Mouse (Mus musculus): ENCODE data around the gene 2310022B05Rik. TPM values are rescaled to one million over a fixed set of nuclear protein-coding genes. Genes with fewer than 3 reads are reported as not detected.

Gene 2310022B05Rik
- polyA plus RNA-seq, 1 experiment = 102 TPM

DNA sequence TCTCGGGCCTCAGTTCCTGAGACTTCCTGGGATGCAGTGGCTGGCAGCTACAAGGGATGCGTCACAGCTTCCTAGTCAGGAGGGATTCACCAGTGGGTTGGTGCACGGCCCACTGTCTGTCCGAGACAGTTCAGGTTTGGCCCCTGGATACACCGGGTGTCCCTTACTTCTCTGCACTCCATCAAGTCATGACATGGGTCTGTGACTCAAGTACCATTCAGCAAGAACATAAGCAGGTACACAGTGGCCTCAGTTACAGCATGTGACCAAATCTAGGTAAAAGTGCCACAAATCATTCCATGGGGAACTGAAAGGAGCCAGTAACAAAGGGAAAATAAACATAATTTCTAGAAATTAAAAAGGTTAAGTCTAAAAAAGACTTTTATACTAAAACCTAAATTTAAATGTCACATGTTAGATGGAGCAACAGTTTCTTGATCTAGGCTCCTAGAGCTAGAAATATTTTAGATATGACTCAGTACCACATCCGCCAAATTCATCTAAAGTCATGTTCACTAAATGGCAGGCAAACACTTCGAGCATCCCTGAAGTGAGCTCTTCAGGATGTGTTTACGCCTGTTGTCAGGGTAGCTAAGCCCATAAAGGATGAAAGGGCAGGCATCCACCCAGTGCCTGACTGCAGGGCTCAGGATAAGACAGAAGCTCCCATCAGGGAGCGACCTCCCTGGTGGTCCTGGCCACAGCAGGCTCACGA is 18.1 kb upstream of the 2310022B05Rik start:
- H3K4me2 ChIP-seq (ENCODE audit: low read depth) = no peak overlapping the region
- no peaks in the 10 kb centered on the region for H3K27me3 ChIP-seq (ENCODE audit: control insufficient read depth, insufficient read depth, insufficient read length)
- H3K4me3 ChIP-seq = no peak overlapping the region
- no peak overlapping the region for H3ac ChIP-seq (ENCODE audit: control insufficient read depth, insufficient read length)
- H3K36me3 ChIP-seq (ENCODE audit: control insufficient read depth, insufficient read depth) = no peaks in the 10 kb centered on the region
- TF ChIP-seq SRF (IDR thresholded peaks at IDR 0.05; ENCODE audit: control insufficient read depth, insufficient read length, low read depth) = no peak
- TF ChIP-seq POLR2AphosphoS2 (IDR thresholded peaks at IDR 0.05; ENCODE audit: insufficient read length, low read depth) = no peak
- TF ChIP-seq POLR2A (IDR thresholded peaks at IDR 0.05; ENCODE audit: insufficient read length, low read depth) = no peak
- TF ChIP-seq MYOD1 (IDR thresholded peaks at IDR 0.05; ENCODE audit: control insufficient read depth in 1 of 3, insufficient read length in 2 of 3, low read depth in 2 of 3) = no peak
- no peak for TF ChIP-seq MAX (IDR thresholded peaks at IDR 0.05; ENCODE audit: low read depth)
- TF ChIP-seq CEBPB (IDR thresholded peaks at IDR 0.05; ENCODE audit: insufficient read depth, poor library complexity, severe bottlenecking) = no peak
- TF ChIP-seq TCF12 (IDR thresholded peaks at IDR 0.05; ENCODE audit: insufficient read depth, poor library complexity, severe bottlenecking) = no peak
- TF ChIP-seq MYOG (IDR thresholded peaks at IDR 0.05; ENCODE audit: control insufficient read depth in 1 of 3, insufficient read depth in 1 of 3, insufficient read length in 2 of 3, low read depth in 2 of 3) = no peak
- no peak for TF ChIP-seq E2F4 (IDR thresholded peaks at IDR 0.05; ENCODE audit: insufficient read depth)
- no peak for TF ChIP-seq TCF3 (IDR thresholded peaks at IDR 0.05; ENCODE audit: insufficient read length, low read depth)
- no peak for TF ChIP-seq USF1 (IDR thresholded peaks at IDR 0.05; ENCODE audit: low read depth)
- no peak for TF ChIP-seq REST (IDR thresholded peaks at IDR 0.05; ENCODE audit: insufficient read depth, insufficient read length)
- H3K79me2 ChIP-seq (ENCODE audit: control insufficient read depth, insufficient read depth) = no peaks in the 10 kb centered on the region

DNA sequence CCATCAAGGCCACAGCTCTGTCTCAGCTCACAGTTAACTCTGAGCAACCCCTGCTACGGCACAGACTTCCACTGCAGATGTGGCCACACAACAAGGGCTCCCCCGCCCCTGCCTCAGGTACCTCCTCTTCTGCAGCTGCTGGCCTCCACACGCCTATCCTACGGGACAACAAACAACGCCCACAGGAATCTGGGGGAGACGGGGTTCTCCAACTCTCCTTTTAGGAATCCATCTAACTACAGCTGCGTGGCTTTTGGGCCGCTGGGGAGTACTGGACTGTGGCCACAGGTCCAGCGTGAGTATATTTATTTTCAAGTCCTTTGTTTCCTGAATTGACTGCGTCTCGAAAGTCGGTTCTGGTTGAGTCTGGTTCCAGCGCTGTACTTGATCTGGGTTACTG is 15.1 kb upstream of the 2310022B05Rik start:
- H3K4me3 ChIP-seq = no peak overlapping the region
- no peak overlapping the region for H3ac ChIP-seq (ENCODE audit: control insufficient read depth, insufficient read length)
- TF ChIP-seq MYOG (IDR thresholded peaks at IDR 0.05; ENCODE audit: control insufficient read depth in 1 of 3, insufficient read depth in 1 of 3, insufficient read length in 2 of 3, low read depth in 2 of 3) = no peak
- no peak for TF ChIP-seq SRF (IDR thresholded peaks at IDR 0.05; ENCODE audit: control insufficient read depth, insufficient read length, low read depth)
- no peak for TF ChIP-seq TCF12 (IDR thresholded peaks at IDR 0.05; ENCODE audit: insufficient read depth, poor library complexity, severe bottlenecking)
- TF ChIP-seq CEBPB (IDR thresholded peaks at IDR 0.05; ENCODE audit: insufficient read depth, poor library complexity, severe bottlenecking) = no peak
- no peak for TF ChIP-seq E2F4 (IDR thresholded peaks at IDR 0.05; ENCODE audit: insufficient read depth)
- TF ChIP-seq MAX (IDR thresholded peaks at IDR 0.05; ENCODE audit: low read depth) = no peak
- no peak for TF ChIP-seq POLR2A (IDR thresholded peaks at IDR 0.05; ENCODE audit: insufficient read length, low read depth)
- no peak for TF ChIP-seq USF1 (IDR thresholded peaks at IDR 0.05; ENCODE audit: low read depth)
- no peak for TF ChIP-seq TCF3 (IDR thresholded peaks at IDR 0.05; ENCODE audit: insufficient read length, low read depth)
- no peak for TF ChIP-seq MYOD1 (IDR thresholded peaks at IDR 0.05; ENCODE audit: control insufficient read depth in 1 of 3, insufficient read length in 2 of 3, low read depth in 2 of 3)

GRCm38 (mm10) chr8:124677486-124677885 is 14.3 kb upstream of the 2310022B05Rik start:
- Histone ChIP-seq H3ac (ENCODE audit: control insufficient read depth, insufficient read length) (no peak overlapping the region), H3K36me3 (ENCODE audit: control insufficient read depth, insufficient read depth) (peaks cover 2% of the 10 kb centered on the region), H3K4me3 (no peak overlapping the region), H3K79me2 (ENCODE audit: control insufficient read depth, insufficient read depth) (no peaks in the 10 kb centered on the region), H3K4me2 (ENCODE audit: low read depth) (no peak overlapping the region), H3K27me3 (ENCODE audit: control insufficient read depth, insufficient read depth, insufficient read length) (no peaks in the 10 kb centered on the region)
- TF ChIP-seq TCF3 (IDR thresholded peaks at IDR 0.05; ENCODE audit: insufficient read length, low read depth) = no peak
- no peak for TF ChIP-seq MYOD1 (IDR thresholded peaks at IDR 0.05; ENCODE audit: control insufficient read depth in 1 of 3, insufficient read length in 2 of 3, low read depth in 2 of 3)
- TF ChIP-seq POLR2AphosphoS2 (IDR thresholded peaks at IDR 0.05; ENCODE audit: insufficient read length, low read depth) = peak; percentile 27

More for the DNA sequence above, 15.1 kb upstream of the 2310022B05Rik start:
- no peaks in the 10 kb centered on the region for H3K27me3 ChIP-seq (ENCODE audit: control insufficient read depth, insufficient read depth, insufficient read length)
- no peak overlapping the region for H3K4me2 ChIP-seq (ENCODE audit: low read depth)
- H3K79me2 ChIP-seq (ENCODE audit: control insufficient read depth, insufficient read depth) = no peaks in the 10 kb centered on the region
- no peaks in the 10 kb centered on the region for H3K36me3 ChIP-seq (ENCODE audit: control insufficient read depth, insufficient read depth)

DNA sequence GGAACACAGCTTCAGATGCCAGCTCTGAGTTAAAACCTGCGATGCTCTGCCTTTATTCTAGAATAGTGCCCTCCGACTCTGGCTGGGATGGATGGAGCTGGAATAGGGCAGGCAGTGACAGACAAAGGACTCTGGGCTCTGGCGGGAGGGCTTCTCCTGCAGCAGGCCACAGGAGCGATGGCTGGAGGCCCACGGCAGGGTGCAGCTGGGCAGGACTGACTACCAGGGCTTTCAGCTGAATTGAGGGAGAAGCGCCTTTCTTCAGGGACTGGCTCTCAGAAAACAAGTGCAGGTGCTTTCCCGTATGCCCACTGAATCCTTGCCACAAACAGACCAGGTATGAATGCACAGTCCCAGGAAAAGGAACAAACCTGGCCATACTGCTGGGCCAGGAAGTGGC is 13.9 kb upstream of the 2310022B05Rik start:
- Histone ChIP-seq H3K36me3 (ENCODE audit: control insufficient read depth, insufficient read depth) (peaks cover 5% of the 10 kb centered on the region), H3ac (ENCODE audit: control insufficient read depth, insufficient read length) (no peak overlapping the region), H3K27me3 (ENCODE audit: control insufficient read depth, insufficient read depth, insufficient read length) (no peaks in the 10 kb centered on the region), H3K4me2 (ENCODE audit: low read depth) (no peak overlapping the region), H3K4me3 (no peak overlapping the region), H3K79me2 (ENCODE audit: control insufficient read depth, insufficient read depth) (no peaks in the 10 kb centered on the region)
- TF ChIP-seq SRF (IDR thresholded peaks at IDR 0.05; ENCODE audit: control insufficient read depth, insufficient read length, low read depth) (no peak), POLR2A (IDR thresholded peaks at IDR 0.05; ENCODE audit: insufficient read length, low read depth) (no peak), CEBPB (IDR thresholded peaks at IDR 0.05; ENCODE audit: insufficient read depth, poor library complexity, severe bottlenecking) (no peak), POLR2AphosphoS2 (IDR thresholded peaks at IDR 0.05; ENCODE audit: insufficient read length, low read depth) (no peak), TCF3 (IDR thresholded peaks at IDR 0.05; ENCODE audit: insufficient read length, low read depth) (no peak), REST (IDR thresholded peaks at IDR 0.05; ENCODE audit: insufficient read depth, insufficient read length) (no peak), TCF12 (IDR thresholded peaks at IDR 0.05; ENCODE audit: insufficient read depth, poor library complexity, severe bottlenecking) (no peak)

- H3K27me3 ChIP-seq (ENCODE audit: control insufficient read depth, insufficient read depth, insufficient read length) = no peaks in the 10 kb centered on the region
- H3K4me2 ChIP-seq (ENCODE audit: low read depth) = no peak overlapping the region
- no peak for TF ChIP-seq CEBPB (IDR thresholded peaks at IDR 0.05; ENCODE audit: insufficient read depth, poor library complexity, severe bottlenecking)
- TF ChIP-seq MAX (IDR thresholded peaks at IDR 0.05; ENCODE audit: low read depth) = no peak
- TF ChIP-seq TCF3 (IDR thresholded peaks at IDR 0.05; ENCODE audit: insufficient read length, low read depth) = no peak
- no peak for TF ChIP-seq TCF12 (IDR thresholded peaks at IDR 0.05; ENCODE audit: insufficient read depth, poor library complexity, severe bottlenecking)
- TF ChIP-seq POLR2A (IDR thresholded peaks at IDR 0.05; ENCODE audit: insufficient read length, low read depth) = no peak
- no peak for TF ChIP-seq SRF (IDR thresholded peaks at IDR 0.05; ENCODE audit: control insufficient read depth, insufficient read length, low read depth)
- TF ChIP-seq MYOD1 (IDR thresholded peaks at IDR 0.05; ENCODE audit: control insufficient read depth in 1 of 3, insufficient read length in 2 of 3, low read depth in 2 of 3) = no peak
- TF ChIP-seq MYOG (IDR thresholded peaks at IDR 0.05; ENCODE audit: control insufficient read depth in 1 of 3, insufficient read depth in 1 of 3, insufficient read length in 2 of 3, low read depth in 2 of 3) = no peak
- TF ChIP-seq REST (IDR thresholded peaks at IDR 0.05; ENCODE audit: insufficient read depth, insufficient read length) = no peak
- no peak for TF ChIP-seq USF1 (IDR thresholded peaks at IDR 0.05; ENCODE audit: low read depth)
- no peak for TF ChIP-seq POLR2AphosphoS2 (IDR thresholded peaks at IDR 0.05; ENCODE audit: insufficient read length, low read depth)
- TF ChIP-seq E2F4 (IDR thresholded peaks at IDR 0.05; ENCODE audit: insufficient read depth) = no peak
- peaks cover 5% of the 10 kb centered on the region for H3K36me3 ChIP-seq (ENCODE audit: control insufficient read depth, insufficient read depth)
- no peak overlapping the region for H3ac ChIP-seq (ENCODE audit: control insufficient read depth, insufficient read length)
- no peaks in the 10 kb centered on the region for H3K79me2 ChIP-seq (ENCODE audit: control insufficient read depth, insufficient read depth)
- H3K4me3 ChIP-seq = no peak overlapping the region
Observed at GRCm38 (mm10) chr8:124676661-124677060, 13.5 kb upstream of the 2310022B05Rik start.
